Mouse (Mus musculus) kidney, postnatal 36 days (tissue): ENCODE measurements around the gene Cpb2.

ENCODE experiments used
- DNase-seq, 2 experiments: peaks; one replicate each; pipeline ENCODE4 v3.0.0; 2021 to 2022; ENCODE audit warnings: mixed read lengths in 2 of 2

Cpb2 gene

GRCm38 (mm10) chr14:75250432-75250831, 8.3 kb downstream of the Cpb2 start:
- DNase-seq, result no peak

GRCm38 (mm10) chr14:75256521-75256920, 14.4 kb downstream of the Cpb2 start:
- peak; percentile 16 to 48 for DNase-seq

GRCm38 (mm10) chr14:75269531-75269930, 27.4 kb downstream of the Cpb2 start:
- no peak for DNase-seq

- DNase-seq, result no peak
These were observed 37.6 kb downstream of the Cpb2 start for GRCm38 (mm10) chr14:75279716-75280115.

GRCm38 (mm10) chr14:75280406-75280805, 38.3 kb downstream of the Cpb2 start:
- no peak for DNase-seq

- DNase-seq, result peak; percentile 11 to 33
These were observed 41.6 kb downstream of the Cpb2 start for GRCm38 (mm10) chr14:75283609-75284192.

GRCm38 (mm10) chr14:75284193-75284915, 42.3 kb downstream of the Cpb2 start, which contains the start of gene Zc3h13:
Zc3h13 (plus strand) TSS chr14:75284373.
- peak; percentile 94 to 97 for DNase-seq

GRCm38 (mm10) chr14:75301081-75301480, 59.0 kb downstream of the Cpb2 start:
- peak in 1 of 2 experiments; percentile 9 for DNase-seq

GRCm38 (mm10) chr14:75303807-75304206, 61.7 kb downstream of the Cpb2 start:
- no peak for DNase-seq

- DNase-seq, result no peak
These were observed 65.8 kb downstream of the Cpb2 start for GRCm38 (mm10) chr14:75307855-75308254.

- peak; percentile 53 to 60 for DNase-seq
These were observed 67.4 kb downstream of the Cpb2 start for GRCm38 (mm10) chr14:75309336-75309992.

GRCm38 (mm10) chr14:75314484-75314883, 72.4 kb downstream of the Cpb2 start:
- no peak for DNase-seq

GRCm38 (mm10) chr14:75318736-75319135, 76.6 kb downstream of the Cpb2 start:
- no peak for DNase-seq

GRCm38 (mm10) chr14:75320269-75320668, 78.2 kb downstream of the Cpb2 start:
- no peak for DNase-seq

- no peak for DNase-seq
These were observed 81.3 kb downstream of the Cpb2 start for GRCm38 (mm10) chr14:75323354-75323753.

GRCm38 (mm10) chr14:75328062-75328461, 86.0 kb downstream of the Cpb2 start:
- DNase-seq, result no peak

- DNase-seq, result peak in 1 of 2 experiments; percentile 68
These were observed 88.5 kb downstream of the Cpb2 start for GRCm38 (mm10) chr14:75330621-75331020.
